Mouse (Mus musculus): ENCODE measurements around the gene Krt26. TPM values are rescaled to one million over a fixed set of nuclear protein-coding genes. Genes with fewer than 3 reads are reported as not detected.

Krt26 gene
- polyA plus RNA-seq, 1 experiment from 2014 or later: not detected

- no peaks in the 10 kb centered on the region for H3K9me3 ChIP-seq (ENCODE audit: control insufficient read depth, low read length)
- H3K27me3 ChIP-seq (ENCODE audit: control insufficient read depth, insufficient read depth, low read depth, low read length): no peaks in the 10 kb centered on the region
- 63% methylated on average over 12 of the region's 12 CpGs for WGBS
- no peak for ATAC-seq (ENCODE audit: low read depth)
- no peak within 1 kb of the TSS for H3K4me3 ChIP-seq (ENCODE audit: low read length)
- H3K36me3 ChIP-seq (ENCODE audit: control insufficient read depth, insufficient read depth, low read length): no peaks in the 10 kb centered on the region
- no peak within 1 kb of the TSS for H3K9ac ChIP-seq (ENCODE audit: low read length)
- H3K27ac ChIP-seq (ENCODE audit: low read length): no peak within 1 kb of the TSS
- H3K4me1 ChIP-seq (replicated peaks; ENCODE audit: control insufficient read depth, insufficient read depth, low read length): no peaks in the 10 kb centered on the region
- H3K4me2 ChIP-seq (ENCODE audit: low read depth, low read length): no peak within 1 kb of the TSS
Observed at GRCm38 (mm10) chr11:99351004-99351403, 13.2 kb upstream of the Krt26 start, which contains the start of gene Krt27. Gene Krt27, minus strand, starts transcription at chr11:99351104.

- no peak overlapping the region for H3K27ac ChIP-seq (ENCODE audit: low read length)
- 75% methylated on average over 11 of the region's 11 CpGs for WGBS
- no peaks in the 10 kb centered on the region for H3K36me3 ChIP-seq (ENCODE audit: control insufficient read depth, insufficient read depth, low read length)
- no peak overlapping the region for H3K4me3 ChIP-seq (ENCODE audit: low read length)
- no peak for ATAC-seq (ENCODE audit: low read depth)
- no peak overlapping the region for H3K9ac ChIP-seq (ENCODE audit: low read length)
- no peaks in the 10 kb centered on the region for H3K4me1 ChIP-seq (replicated peaks; ENCODE audit: control insufficient read depth, insufficient read depth, low read length)
- H3K4me2 ChIP-seq (ENCODE audit: low read depth, low read length): no peak overlapping the region
- no peaks in the 10 kb centered on the region for H3K9me3 ChIP-seq (ENCODE audit: control insufficient read depth, low read length)
- H3K27me3 ChIP-seq (ENCODE audit: control insufficient read depth, insufficient read depth, low read depth, low read length): no peaks in the 10 kb centered on the region
Observed at GRCm38 (mm10) chr11:99339299-99339847, 1.6 kb upstream of the Krt26 start.

- no peaks in the 10 kb centered on the region for H3K27me3 ChIP-seq (ENCODE audit: control insufficient read depth, insufficient read depth, low read depth, low read length)
- 54% methylated on average over 13 of the region's 13 CpGs for WGBS
- no peak overlapping the region for H3K27ac ChIP-seq (ENCODE audit: low read length)
- H3K36me3 ChIP-seq (ENCODE audit: control insufficient read depth, insufficient read depth, low read length): no peaks in the 10 kb centered on the region
- no peak overlapping the region for H3K4me2 ChIP-seq (ENCODE audit: low read depth, low read length)
- H3K4me1 ChIP-seq (replicated peaks; ENCODE audit: control insufficient read depth, insufficient read depth, low read length): no peaks in the 10 kb centered on the region
- no peak overlapping the region for H3K9ac ChIP-seq (ENCODE audit: low read length)
- no peak overlapping the region for H3K4me3 ChIP-seq (ENCODE audit: low read length)
- no peaks in the 10 kb centered on the region for H3K9me3 ChIP-seq (ENCODE audit: control insufficient read depth, low read length)
- ATAC-seq (ENCODE audit: low read depth): no peak
Observed at GRCm38 (mm10) chr11:99333426-99333825, 4.3 kb downstream of the Krt26 start.

- Histone ChIP-seq H3K4me3 (ENCODE audit: low read length) (no peak overlapping the region), H3K9ac (ENCODE audit: low read length) (no peak overlapping the region), H3K4me2 (ENCODE audit: low read depth, low read length) (no peak overlapping the region), H3K9me3 (ENCODE audit: control insufficient read depth, low read length) (no peaks in the 10 kb centered on the region), H3K27me3 (ENCODE audit: control insufficient read depth, insufficient read depth, low read depth, low read length) (no peaks in the 10 kb centered on the region), H3K36me3 (ENCODE audit: control insufficient read depth, insufficient read depth, low read length) (no peaks in the 10 kb centered on the region), H3K4me1 (replicated peaks; ENCODE audit: control insufficient read depth, insufficient read depth, low read length) (no peaks in the 10 kb centered on the region), H3K27ac (ENCODE audit: low read length) (no peak overlapping the region)
- WGBS: 43% methylated on average over 2 of the region's 2 CpGs
- ATAC-seq (ENCODE audit: low read depth): no peak
Observed at GRCm38 (mm10) chr11:99329655-99330054, 8.1 kb downstream of the Krt26 start.

- Histone ChIP-seq H3K9me3 (ENCODE audit: control insufficient read depth, low read length) (no peaks in the 10 kb centered on the region), H3K4me2 (ENCODE audit: low read depth, low read length) (no peak within 1 kb of the TSS), H3K27ac (ENCODE audit: low read length) (no peak within 1 kb of the TSS), H3K4me3 (ENCODE audit: low read length) (no peak within 1 kb of the TSS), H3K9ac (ENCODE audit: low read length) (no peak within 1 kb of the TSS), H3K36me3 (ENCODE audit: control insufficient read depth, insufficient read depth, low read length) (no peaks in the 10 kb centered on the region), H3K4me1 (replicated peaks; ENCODE audit: control insufficient read depth, insufficient read depth, low read length) (no peaks in the 10 kb centered on the region), H3K27me3 (ENCODE audit: control insufficient read depth, insufficient read depth, low read depth, low read length) (no peaks in the 10 kb centered on the region)
- WGBS: 84% methylated on average over 11 of the region's 11 CpGs
- no peak for ATAC-seq (ENCODE audit: low read depth)
Observed at GRCm38 (mm10) chr11:99322851-99323250, 14.9 kb downstream of the Krt26 start, which contains the start of gene Krt25. Gene Krt25, minus strand, starts transcription at chr11:99322951.

GRCm38 (mm10) chr11:99321094-99321493 is 16.7 kb downstream of the Krt26 start:
- Histone ChIP-seq H3K4me1 (replicated peaks; ENCODE audit: control insufficient read depth, insufficient read depth, low read length) (no peaks in the 10 kb centered on the region), H3K4me2 (ENCODE audit: low read depth, low read length) (no peak overlapping the region), H3K36me3 (ENCODE audit: control insufficient read depth, insufficient read depth, low read length) (no peaks in the 10 kb centered on the region), H3K27me3 (ENCODE audit: control insufficient read depth, insufficient read depth, low read depth, low read length) (no peaks in the 10 kb centered on the region), H3K27ac (ENCODE audit: low read length) (no peak overlapping the region), H3K9ac (ENCODE audit: low read length) (no peak overlapping the region), H3K9me3 (ENCODE audit: control insufficient read depth, low read length) (no peaks in the 10 kb centered on the region), H3K4me3 (ENCODE audit: low read length) (no peak overlapping the region)
- 84% methylated on average over 14 of the region's 14 CpGs for WGBS
- no peak for ATAC-seq (ENCODE audit: low read depth)

- Histone ChIP-seq H3K9ac (ENCODE audit: low read length) (no peak overlapping the region), H3K9me3 (ENCODE audit: control insufficient read depth, low read length) (no peaks in the 10 kb centered on the region), H3K4me3 (ENCODE audit: low read length) (no peak overlapping the region), H3K27ac (ENCODE audit: low read length) (no peak overlapping the region), H3K4me2 (ENCODE audit: low read depth, low read length) (no peak overlapping the region), H3K4me1 (replicated peaks; ENCODE audit: control insufficient read depth, insufficient read depth, low read length) (no peaks in the 10 kb centered on the region), H3K36me3 (ENCODE audit: control insufficient read depth, insufficient read depth, low read length) (no peaks in the 10 kb centered on the region), H3K27me3 (ENCODE audit: control insufficient read depth, insufficient read depth, low read depth, low read length) (no peaks in the 10 kb centered on the region)
- WGBS: 29% methylated on average over 9 of the region's 9 CpGs
- ATAC-seq (ENCODE audit: low read depth): no peak
Observed at GRCm38 (mm10) chr11:99319127-99319526, 18.6 kb downstream of the Krt26 start.

GRCm38 (mm10) chr11:99316543-99316942 is 21.2 kb downstream of the Krt26 start:
- H3K4me1 ChIP-seq (replicated peaks; ENCODE audit: control insufficient read depth, insufficient read depth, low read length): no peaks in the 10 kb centered on the region
- ATAC-seq (ENCODE audit: low read depth): no peak
- H3K27ac ChIP-seq (ENCODE audit: low read length): no peak overlapping the region
- no peak overlapping the region for H3K9ac ChIP-seq (ENCODE audit: low read length)
- no peak overlapping the region for H3K4me2 ChIP-seq (ENCODE audit: low read depth, low read length)
- no peak overlapping the region for H3K4me3 ChIP-seq (ENCODE audit: low read length)
- H3K27me3 ChIP-seq (ENCODE audit: control insufficient read depth, insufficient read depth, low read depth, low read length): no peaks in the 10 kb centered on the region
- 47% methylated on average over 8 of the region's 8 CpGs for WGBS
- H3K36me3 ChIP-seq (ENCODE audit: control insufficient read depth, insufficient read depth, low read length): no peaks in the 10 kb centered on the region
- H3K9me3 ChIP-seq (ENCODE audit: control insufficient read depth, low read length): no peaks in the 10 kb centered on the region

- no peak overlapping the region for H3K27ac ChIP-seq (ENCODE audit: low read length)
- no peaks in the 10 kb centered on the region for H3K4me1 ChIP-seq (replicated peaks; ENCODE audit: control insufficient read depth, insufficient read depth, low read length)
- no peak overlapping the region for H3K4me3 ChIP-seq (ENCODE audit: low read length)
- no peak for ATAC-seq (ENCODE audit: low read depth)
- H3K9me3 ChIP-seq (ENCODE audit: control insufficient read depth, low read length): no peaks in the 10 kb centered on the region
- H3K36me3 ChIP-seq (ENCODE audit: control insufficient read depth, insufficient read depth, low read length): no peaks in the 10 kb centered on the region
- no peak overlapping the region for H3K9ac ChIP-seq (ENCODE audit: low read length)
- 80% methylated on average over 2 of the region's 2 CpGs for WGBS
- no peaks in the 10 kb centered on the region for H3K27me3 ChIP-seq (ENCODE audit: control insufficient read depth, insufficient read depth, low read depth, low read length)
- no peak overlapping the region for H3K4me2 ChIP-seq (ENCODE audit: low read depth, low read length)
Observed at GRCm38 (mm10) chr11:99314594-99314993, 23.2 kb downstream of the Krt26 start.

- H3K9ac ChIP-seq (ENCODE audit: low read length): no peak overlapping the region
- H3K4me3 ChIP-seq (ENCODE audit: low read length): no peak overlapping the region
- no peaks in the 10 kb centered on the region for H3K27me3 ChIP-seq (ENCODE audit: control insufficient read depth, insufficient read depth, low read depth, low read length)
- no peak for ATAC-seq (ENCODE audit: low read depth)
- no peaks in the 10 kb centered on the region for H3K36me3 ChIP-seq (ENCODE audit: control insufficient read depth, insufficient read depth, low read length)
- WGBS: 81% methylated on average over 1 of the region's 1 CpGs
- H3K27ac ChIP-seq (ENCODE audit: low read length): no peak overlapping the region
- H3K9me3 ChIP-seq (ENCODE audit: control insufficient read depth, low read length): no peaks in the 10 kb centered on the region
- no peaks in the 10 kb centered on the region for H3K4me1 ChIP-seq (replicated peaks; ENCODE audit: control insufficient read depth, insufficient read depth, low read length)
- H3K4me2 ChIP-seq (ENCODE audit: low read depth, low read length): no peak overlapping the region
Observed at GRCm38 (mm10) chr11:99310882-99311281, 26.9 kb downstream of the Krt26 start.
